Mouse (Mus musculus) ovary, postnatal 14 days (tissue): ENCODE data around the gene Tmem265.

Experiments used
- DNase-seq: peaks from one replicate; pipeline ENCODE4 v3.0.0; 2022; ENCODE audit warnings: low spot score

The Tmem265 gene

DNA sequence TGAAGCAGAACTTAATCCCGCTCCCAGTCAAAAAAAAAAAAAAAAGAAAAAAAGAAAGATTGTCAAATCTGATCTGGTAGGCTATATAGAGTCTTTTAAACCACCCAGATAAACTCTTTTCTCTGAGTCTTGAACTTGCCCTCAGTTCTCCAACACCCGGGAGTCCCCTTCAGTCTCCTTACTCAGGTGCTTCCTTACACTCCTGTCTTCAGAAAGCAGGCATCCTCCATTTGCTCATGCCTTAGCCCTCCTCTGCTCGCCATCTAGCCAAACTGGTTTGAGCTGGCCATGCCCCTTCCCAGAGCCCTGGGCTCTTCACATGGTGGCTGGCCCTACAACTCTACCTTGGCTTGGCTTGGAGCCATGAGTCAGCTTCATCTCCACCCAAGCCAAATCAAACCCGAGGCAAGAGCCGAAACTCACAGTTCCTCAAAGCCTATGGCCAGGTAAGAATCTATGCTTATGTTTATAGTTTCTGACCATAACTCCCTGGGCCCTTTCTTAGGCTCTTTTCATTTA is at the start of gene Tmem265:
Tmem265 (plus strand) TSS at position 51 of the 519 bp plus-strand sequence.
- DNase-seq = no peak

DNA sequence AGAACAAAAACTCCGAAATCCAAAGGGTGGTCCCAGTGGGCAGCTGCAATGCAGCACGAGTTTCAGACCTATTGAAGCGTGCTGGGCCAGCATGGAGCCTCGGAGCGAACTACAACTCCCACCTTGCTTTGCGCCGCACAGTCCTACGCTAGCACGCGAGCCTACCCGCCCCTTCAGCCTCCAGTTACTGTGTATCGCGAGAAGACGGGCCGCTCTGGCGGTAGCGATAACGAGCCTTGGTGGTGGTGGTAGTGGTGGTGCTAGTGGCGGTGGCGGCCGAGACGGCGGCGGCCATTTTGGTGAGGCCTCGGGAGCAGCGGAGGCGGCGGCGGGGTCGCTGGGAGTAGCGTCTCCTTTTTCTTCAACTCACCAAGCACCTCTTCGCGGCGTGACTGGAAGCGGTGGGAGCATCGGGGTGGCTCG is 49.4 kb upstream of the Tmem265 start, which contains the start of gene Srcap:
Srcap (plus strand) TSS at position 176 of the 423 bp plus-strand sequence.
- peak; percentile 89 for DNase-seq

DNA sequence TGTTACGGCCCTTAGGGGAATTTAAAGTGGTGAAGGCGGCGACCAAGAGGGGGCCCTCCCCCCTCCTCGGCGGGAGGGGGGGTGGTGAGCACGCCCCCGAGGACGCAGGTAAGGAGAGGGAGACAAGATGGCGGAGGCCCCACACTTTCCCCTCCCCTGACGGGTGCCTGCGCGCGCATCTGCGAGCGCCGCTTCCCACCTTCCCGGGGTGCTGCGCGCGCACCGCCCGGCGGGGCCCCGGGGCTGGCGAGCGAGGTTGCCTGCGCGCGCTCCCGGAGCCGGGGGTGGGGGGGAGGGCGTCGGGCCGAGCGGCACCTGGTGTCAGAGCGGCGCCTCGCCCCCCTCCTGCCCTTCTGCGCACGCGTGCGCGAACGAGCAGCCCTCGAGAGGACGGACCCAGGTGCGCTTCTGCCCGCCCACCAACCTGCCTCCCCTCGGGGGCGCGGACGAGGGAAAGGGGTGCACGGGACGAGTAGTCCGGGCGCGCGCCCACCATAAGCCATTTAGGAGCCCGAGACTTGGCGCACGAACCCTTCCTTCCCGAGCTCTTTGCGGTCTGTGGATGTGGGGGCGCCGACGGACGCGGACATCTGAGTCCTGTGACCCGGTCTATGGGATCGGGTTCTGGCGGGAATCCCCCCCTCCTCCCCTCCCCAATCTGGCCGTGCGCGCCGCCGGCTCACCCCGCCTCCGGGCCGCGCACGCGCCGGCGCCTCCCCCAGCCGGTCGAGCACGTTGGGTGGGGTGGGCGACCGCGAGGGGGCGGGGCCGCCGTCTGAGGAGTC is 48.8 kb upstream of the Tmem265 start:
- peak; percentile 85 for DNase-seq

DNA sequence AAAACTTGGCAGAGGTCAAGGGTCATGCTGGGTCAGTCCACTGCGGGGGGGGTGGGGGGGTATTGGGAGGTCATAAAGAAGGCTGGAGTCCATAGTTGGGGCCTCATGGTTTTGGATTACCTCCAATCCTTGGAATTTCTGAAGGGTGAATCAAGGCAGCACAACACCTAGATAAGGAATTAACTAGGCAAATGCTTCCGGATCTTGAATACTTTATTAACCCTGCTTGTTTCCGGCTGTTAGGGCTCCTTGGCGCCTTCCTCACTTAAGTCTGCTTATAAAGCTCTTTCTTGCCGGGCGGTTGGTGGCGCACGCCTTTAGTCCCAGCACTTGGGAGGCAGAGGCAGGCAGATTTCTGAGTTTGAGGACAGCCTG is 48.2 kb upstream of the Tmem265 start:
- DNase-seq = peak; percentile 8

DNA sequence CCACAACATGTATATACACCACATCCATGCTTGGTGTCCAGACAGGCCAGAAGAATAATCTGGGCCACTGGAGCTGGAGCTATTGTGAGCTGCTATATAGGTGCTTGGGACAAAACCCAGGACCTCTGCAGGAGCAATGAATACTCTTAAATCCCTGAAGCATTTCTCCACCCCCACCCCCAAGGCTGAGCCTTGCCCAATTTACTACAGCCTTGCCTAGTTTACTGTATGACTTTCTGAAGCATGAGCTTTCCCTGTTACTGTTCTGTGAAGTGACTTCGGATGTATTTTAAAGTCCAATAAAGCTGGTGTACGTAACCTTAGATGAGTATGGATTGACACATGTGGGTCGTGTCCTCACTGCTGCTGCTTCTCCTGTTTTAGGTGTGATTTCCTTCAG is 47.4 kb upstream of the Tmem265 start:
- no peak for DNase-seq

DNA sequence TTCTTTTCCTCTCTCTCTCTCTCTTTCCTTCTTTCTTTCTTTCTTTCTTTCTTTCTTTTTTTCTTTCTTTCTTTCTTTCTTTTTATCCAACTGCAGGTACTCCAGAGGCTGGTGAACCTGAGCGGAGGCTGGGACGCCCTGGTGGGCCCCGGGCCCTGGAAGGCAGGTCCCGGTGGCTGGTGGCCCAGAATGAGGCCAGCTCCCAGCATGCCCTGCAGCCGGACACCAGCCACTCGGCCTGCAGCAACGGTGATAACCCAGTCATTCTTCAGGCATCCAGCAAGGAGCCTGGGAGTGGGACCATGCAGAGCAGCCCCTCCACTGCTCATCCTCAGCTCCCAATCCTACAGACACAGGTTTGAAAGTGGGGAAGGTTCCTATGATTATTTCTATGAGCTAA is 45.3 kb upstream of the Tmem265 start:
- DNase-seq = no peak

DNA sequence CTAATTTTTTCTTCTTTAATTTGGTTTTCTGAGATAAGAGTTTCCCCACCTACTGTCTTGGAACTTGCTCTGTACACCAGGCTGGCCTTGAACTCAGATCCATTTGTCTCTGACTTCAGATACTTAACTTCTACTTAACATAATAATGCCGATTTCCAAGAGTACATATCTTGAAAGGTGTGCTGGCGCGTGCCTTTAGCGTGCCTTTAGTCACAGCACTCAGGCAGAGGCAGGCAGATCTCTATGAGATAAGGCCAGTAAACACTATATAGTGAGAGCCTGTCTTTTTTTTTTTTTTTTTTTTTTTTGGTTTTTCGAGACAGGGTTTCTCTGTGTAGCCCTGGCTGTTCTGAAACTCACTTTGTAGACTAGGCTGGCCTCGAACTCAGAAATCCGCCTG is 44.8 kb upstream of the Tmem265 start:
- DNase-seq = no peak

DNA sequence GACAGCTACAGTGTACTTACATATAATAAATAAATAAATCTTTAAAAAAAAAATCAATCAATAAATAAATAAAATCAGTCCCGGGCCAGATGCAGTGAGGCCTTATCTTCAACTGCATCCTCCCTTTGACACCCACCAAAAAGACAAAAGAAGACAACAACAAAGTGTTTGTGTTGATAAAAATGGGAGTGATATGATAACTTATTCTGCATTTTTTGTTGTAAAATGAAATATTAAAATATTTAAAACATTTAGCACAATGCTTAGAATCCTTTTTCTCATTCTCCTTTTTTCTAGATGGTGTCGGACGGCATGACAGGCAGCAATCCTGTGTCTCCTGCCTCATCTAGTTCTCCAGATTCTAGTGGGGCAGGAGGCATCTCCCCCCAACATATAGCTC is 41.9 kb upstream of the Tmem265 start, which contains the start of gene Gm42715:
Gm42715 (plus strand) TSS at position 301 of the 400 bp plus-strand sequence.
- no peak for DNase-seq

DNA sequence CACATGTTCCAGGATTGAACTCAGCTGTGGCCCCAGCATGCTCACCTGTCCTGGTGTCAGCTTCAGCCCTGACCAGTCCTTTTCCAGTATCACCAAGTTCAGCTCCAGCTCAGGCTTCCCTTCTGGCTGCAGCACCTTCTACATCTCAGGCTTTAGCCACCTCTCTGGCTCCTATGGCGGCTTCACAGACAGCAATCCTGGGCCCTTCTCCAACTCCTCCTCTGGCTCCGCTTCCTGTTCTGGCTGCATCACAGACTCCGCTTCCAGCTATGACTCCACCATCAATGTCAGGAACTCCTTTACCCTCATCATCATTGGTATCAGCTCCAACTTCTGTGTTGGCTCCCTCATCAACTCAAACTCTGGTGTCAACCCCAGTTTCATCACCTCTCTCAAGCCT is 19.5 kb upstream of the Tmem265 start:
- DNase-seq = no peak

DNA sequence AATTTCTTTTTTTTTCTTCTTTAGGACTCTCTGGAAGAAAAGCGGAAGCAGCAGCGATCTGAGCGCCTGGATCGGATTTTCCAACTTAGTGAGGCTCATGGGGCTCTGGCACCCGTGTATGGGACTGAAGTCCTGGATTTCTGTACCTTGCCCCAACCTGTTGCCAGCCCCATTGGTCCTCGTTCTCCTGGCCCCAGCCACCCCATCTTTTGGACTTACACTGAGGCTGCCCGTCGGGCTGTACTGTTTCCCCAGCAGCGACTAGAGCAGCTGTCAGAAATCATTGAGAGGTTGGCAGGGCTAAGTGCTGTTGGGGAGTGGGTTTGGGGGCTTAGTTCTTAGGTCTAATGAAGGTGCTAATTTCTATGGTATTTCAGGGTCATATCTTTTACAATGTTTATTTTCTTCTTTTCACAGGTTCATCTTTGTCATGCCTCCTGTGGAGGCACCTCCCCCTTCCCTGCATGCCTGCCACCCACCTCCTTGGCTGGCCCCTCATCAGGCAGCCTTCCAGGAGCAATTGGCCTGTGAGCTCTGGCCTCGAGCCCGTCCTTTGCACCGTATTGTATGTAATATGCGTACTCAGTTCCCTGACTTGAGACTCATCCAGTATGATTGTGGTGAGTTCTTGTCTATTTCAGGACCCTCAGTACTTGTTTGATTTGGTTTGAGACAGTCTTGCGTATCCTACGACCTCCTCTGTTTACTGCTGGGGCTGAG is 11.9 kb upstream of the Tmem265 start:
- DNase-seq = no peak

DNA sequence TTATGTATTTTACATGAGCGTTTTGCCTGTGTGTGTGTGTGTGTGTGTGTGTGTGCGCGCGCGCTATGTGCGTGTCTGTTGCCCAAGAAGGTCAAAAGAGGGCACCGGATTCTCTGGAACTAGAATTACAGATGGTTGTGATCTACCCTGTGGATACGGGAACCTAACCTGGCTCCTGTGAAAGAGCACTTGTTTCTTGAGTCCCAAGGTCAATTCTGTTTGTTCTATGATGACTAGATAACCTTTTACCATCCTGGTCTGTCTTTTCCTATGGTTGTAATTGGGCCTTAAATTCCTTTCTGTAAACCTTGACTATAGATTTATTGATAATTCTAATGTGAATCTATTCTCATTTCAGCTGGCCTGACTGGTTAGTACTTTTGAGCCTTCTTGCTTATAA is 9.6 kb upstream of the Tmem265 start:
- DNase-seq = no peak

DNA sequence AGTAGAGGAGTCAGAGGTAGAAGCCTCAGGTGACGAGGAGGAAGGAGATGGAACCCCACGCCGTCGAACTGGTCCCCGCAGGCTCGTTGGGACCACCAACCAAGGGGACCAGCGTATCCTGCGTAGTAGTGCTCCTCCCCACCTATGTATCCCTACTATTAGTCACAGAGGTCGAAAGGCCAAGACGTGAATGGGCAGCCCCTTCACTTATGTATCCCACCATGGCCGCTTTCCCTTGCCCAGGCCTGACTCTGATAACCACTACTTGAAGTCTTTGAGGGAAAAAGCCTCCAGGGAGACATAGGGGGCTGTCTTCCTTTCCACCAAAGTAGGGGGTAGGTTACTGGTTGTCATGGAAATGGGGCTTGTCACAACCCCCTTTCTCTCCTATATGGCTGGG is 610 bp upstream of the Tmem265 start:
- DNase-seq = no peak

DNA sequence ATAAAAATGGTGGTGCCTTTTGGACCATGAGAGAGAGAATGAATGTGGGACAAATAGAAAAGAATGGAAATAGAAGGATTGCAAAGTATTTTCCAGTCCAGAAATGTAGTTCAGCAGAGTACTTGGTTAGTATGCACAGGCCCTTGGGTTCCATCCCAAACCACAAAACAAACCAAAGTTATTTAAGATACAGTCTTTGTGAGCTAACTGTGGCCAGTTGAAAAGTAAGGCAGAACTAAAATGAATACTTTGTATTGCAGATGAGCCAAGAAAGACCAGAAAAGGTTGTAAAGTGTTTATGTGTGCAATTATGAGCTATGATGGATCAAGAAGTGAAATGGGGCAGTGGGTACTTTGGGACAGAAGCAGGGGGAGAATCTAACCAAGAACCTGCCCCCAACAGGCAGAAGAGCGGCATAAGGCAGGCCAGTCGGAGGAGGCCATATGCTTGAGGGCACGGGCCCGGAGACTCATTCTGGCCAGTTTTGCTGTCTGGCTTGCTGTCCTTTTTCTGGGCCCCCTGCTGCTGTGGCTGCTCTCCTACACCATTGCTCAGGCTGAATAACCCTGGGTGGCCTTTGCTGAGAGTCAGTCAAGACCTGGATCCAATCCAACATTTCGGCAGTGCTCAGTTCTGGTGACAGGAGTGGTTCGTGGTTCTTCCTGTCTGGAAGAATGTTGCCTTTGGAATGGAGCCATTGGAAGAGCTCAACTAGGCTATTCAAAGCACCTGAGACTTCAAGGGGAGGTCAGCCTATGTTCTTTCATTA is 3.4 kb downstream of the Tmem265 start:
- no peak for DNase-seq

DNA sequence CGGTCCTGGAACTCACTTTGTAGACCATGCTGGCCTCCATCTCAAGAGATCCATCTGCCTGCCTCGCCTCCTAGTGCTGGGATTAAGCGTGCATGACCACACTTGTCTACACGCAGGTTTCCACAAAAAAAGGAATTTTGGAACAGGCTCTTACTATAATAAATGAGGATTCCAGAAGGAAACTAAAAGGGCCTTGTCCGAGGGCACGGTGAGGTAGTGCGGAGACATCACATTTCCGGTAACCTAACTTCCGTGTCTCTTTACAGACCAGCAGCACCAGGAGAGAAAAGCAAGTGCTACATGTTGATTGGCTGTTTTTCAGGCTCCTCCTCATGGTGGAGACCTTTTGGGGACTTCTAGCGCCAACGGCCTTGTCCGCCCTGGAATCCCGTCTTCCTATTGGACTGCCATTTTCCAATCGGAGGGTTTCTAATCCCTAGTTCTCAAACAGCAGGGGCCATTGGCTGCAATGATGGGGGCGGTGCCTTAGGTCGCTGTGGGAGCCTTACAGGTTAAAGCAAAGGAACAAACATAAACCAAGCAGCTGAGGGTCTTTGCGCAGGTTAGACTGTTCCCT is 11.8 kb downstream of the Tmem265 start, which contains the start of gene Phkg2:
Phkg2 (plus strand) TSS at position 446 of the 577 bp plus-strand sequence.
- DNase-seq = peak; percentile 82

DNA sequence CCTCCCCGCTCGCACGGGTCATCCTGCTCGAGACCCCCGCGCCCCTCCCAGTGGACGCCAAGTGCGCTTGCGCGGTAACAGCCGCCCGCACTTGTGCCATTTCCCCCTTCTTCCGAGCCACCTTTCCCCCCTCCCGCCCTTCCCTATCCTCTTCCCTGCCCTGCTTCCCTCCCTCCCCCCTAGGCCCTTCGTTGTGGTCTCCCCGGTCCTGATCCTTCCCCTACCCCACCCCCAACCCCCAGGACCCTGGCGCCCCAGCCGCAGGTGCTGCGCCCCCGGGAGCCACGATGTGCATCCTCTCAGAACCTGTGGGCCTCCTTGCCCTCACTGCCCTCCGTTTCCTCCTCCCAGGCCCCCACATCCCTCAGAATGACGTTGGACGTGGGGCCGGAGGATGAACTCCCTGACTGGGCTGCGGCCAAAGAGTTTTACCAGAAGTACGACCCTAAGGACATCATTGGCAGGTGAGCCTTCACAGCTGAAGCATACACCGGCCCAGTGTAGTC is 12.4 kb downstream of the Tmem265 start:
- no peak for DNase-seq

DNA sequence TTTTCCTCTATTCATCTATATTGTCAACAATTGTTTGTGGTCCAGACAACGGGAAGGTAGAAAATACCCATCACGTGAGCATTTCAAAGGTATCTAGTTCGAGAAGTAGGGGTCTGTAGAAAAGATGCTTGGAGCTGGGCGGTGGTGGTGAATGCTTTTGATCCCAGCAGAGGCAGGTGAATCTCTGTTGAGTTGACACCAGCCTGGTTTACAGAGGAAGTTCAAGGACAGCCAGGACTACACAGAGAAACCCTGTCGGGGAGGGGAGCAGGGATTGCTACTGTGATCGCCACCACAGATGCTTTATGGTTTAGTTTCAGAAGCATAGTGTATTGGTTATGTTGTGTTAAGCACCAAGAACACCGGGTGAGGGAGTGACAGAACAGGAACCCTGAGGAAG is 12.9 kb downstream of the Tmem265 start:
- no peak for DNase-seq

DNA sequence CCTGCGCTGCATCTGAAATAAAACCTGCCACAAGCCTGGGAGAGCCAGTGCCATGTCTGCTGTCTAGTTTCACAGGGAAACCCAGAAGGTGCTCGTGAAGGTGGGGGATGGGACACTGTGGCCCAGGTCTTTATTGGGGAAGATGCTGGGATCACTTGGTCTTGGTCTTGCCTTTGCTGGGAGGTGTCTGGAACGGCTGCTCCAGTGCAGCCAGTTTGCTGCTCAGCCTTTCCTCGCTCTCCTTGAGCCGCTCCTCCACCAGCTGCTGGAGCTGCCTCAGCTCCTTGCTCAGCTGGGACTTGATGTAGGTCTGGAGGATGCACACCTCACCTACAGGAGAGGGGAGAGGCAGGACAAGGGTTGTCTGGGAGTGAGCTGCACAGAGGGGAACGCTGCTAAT is 22.1 kb downstream of the Tmem265 start:
- DNase-seq = no peak

DNA sequence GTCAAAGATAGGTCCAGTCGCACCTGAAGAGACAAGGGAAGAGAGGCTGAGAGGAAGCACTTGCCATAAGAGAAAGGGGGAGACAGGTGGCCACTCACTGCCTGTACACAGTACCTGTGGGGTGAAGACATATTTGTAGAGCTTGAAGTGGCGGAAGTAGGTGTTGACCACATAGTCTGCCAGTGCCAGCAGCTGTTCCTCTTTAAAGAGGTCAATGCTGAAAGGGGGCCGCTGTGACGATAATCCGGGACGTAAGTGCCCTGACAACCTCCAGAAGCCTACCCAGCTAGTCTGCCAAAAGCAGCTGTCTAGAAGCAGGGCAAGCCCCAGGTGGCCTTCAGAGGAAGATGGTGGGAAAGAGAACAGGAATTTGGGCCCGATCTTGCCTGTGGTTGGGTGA is 23.8 kb downstream of the Tmem265 start:
- no peak for DNase-seq

DNA sequence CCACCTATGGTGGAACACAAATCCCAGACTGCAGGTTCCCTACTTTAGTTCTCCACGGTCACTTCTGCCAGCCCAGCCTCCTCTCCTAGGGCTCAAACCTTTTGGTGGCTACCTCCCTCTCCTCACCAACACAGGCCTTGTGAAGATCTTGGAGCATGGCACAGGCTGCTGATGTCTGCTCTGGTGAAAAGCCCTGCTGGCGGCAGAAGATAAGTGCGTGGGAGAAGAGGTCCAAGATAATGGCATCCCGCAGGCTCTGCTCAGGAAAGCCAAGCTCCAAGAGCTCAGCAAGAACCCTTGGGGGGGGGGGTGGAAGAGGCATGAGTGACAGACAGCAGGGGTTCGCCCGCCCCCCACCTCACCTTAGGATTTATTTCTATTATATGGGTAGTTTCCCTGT is 25.0 kb downstream of the Tmem265 start:
- no peak for DNase-seq

DNA sequence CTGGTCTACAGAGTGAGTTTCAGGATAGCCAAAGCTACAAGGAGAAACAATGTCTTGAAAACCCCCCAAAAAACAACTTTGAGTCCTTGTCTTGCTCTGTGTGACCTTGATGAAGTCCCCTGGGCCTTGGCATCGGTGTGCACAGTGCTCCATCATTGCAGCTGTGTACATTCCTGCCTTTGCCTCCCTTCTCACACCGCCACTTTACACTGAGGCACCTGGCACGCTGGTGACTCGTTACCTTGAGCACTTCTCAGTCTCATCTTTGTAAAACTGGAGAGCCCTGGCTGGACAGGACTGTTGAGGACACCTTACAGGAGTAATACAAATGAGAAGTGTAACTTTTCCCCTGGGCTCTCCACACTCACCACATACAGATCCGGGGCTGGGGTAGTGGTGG is 26.0 kb downstream of the Tmem265 start:
- no peak for DNase-seq

DNA sequence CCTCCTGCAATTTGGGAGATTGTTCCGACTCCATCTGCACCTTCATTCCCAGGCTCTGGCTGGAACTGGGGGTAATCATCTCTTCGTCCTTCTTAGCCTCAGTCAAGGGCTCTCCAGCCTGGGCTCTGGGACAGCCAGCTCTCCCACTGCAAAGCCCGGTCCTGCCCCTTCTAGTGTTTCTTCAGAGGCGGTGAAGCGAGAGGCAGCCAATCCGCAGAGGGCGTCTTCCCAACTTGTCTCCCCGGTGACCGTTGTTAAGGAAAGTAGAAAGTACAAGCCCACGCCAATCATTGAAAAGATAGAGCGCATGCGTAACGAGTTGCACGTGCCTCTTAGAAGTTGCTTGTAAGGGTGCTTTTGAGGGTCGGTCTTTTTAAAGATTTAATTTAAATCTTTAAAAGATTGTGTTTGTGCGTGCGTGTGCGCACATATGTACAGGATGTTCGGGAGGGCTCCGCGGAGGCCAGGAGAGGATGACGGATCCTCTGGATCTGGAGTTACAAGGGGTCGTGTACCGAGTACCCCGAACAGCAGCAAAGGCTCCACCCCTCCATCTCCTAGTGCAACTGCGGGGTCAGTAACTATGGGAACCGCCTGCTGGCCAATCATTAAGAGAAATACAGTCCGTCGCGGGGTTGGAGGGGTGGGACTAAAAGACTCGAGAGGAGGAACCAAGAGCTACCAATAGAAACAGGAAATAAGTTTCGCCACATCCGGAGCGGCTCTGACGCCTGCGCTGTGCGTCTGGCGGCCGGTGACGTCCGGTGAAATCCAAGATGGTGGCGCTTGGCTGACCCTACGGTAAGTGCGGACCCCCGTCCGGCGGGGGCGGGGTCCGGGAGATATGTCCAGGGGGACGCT is 27.1 kb downstream of the Tmem265 start, which contains the start of the genes Ccdc189 and Rnf40:
Ccdc189 (minus strand) TSS at position 585 of the 861 bp plus-strand sequence.
Rnf40 (plus strand) TSS at position 757 of the 861 bp plus-strand sequence.
- DNase-seq = peak; percentile 84
